Mouse (Mus musculus) MEL (cell line): ENCODE measurements around the gene Spast. TPM values are rescaled to one million over a fixed set of nuclear protein-coding genes. Genes with fewer than 3 reads are reported as not detected.

Source experiments
- DNase-seq: peaks from one replicate; pipeline ENCODE4 v3.0.0; 2011; ENCODE audit warnings: low read depth, low spot score
- H3K27ac ChIP-seq: 2 replicates; pipeline ENCODE4 v1.5.1; 2012; ENCODE audit warnings: low read depth, mild to moderate bottlenecking, control low read depth, low read length, moderate library complexity; ENCODE audit not compliant: control insufficient read depth
- H3K27me3 ChIP-seq, 2 experiments: fragments of 150-350 bp in 1 of 2; sonication (generic) in 1 of 2; 2 replicates each; pipeline ENCODE4 v1.6.1; 2012; ENCODE audit warnings: low read length in 2 of 2, mild to moderate bottlenecking in 2 of 2, improper control_type of control experiment in 1 of 2, moderate library complexity in 1 of 2; ENCODE audit not compliant: insufficient read depth in 2 of 2, control insufficient read depth in 1 of 2
- H3K36me3 ChIP-seq, 2 experiments: 2 replicates each; pipeline ENCODE4 v1.6.1; 2012 to 2014; ENCODE audit warnings: low read length in 2 of 2, improper control_type of control experiment in 1 of 2, inconsistent platforms in 1 of 2, mild to moderate bottlenecking in 1 of 2; ENCODE audit not compliant: insufficient read depth in 2 of 2, control insufficient read depth in 1 of 2
- H3K4me1 ChIP-seq, 2 experiments: fragments of 150-350 bp in 1 of 2; sonication (generic) in 1 of 2; 2 replicates each; pipeline ENCODE4 v1.6.1; 2012; ENCODE audit warnings: low read length in 2 of 2, improper control_type of control experiment in 1 of 2, mild to moderate bottlenecking in 1 of 2; ENCODE audit not compliant: insufficient read depth in 2 of 2, control insufficient read depth in 1 of 2
- H3K4me3 ChIP-seq, 2 experiments: fragments of 150-350 bp in 1 of 2; sonication (generic) in 1 of 2; 2 replicates each; pipeline ENCODE4 v1.5.1; 2012; ENCODE audit warnings: low read depth in 2 of 2, low read length in 2 of 2, mild to moderate bottlenecking in 2 of 2, moderate library complexity in 2 of 2, control low read depth in 1 of 2, improper control_type of control experiment in 1 of 2; ENCODE audit not compliant: control insufficient read depth in 1 of 2, insufficient read depth in 1 of 2
- H3K79me2 ChIP-seq: 2 replicates; pipeline ENCODE4 v1.6.1; 2012; ENCODE audit warnings: mild to moderate bottlenecking, low read length, moderate library complexity; ENCODE audit not compliant: control insufficient read depth, poor library complexity, insufficient read depth
- H3K9ac ChIP-seq: 2 replicates; pipeline ENCODE4 v1.6.1; 2012; ENCODE audit warnings: low read depth, mild to moderate bottlenecking, control low read depth, low read length, moderate library complexity; ENCODE audit not compliant: control insufficient read depth, poor library complexity, severe bottlenecking
- H3K9me3 ChIP-seq: fragments of 150-350 bp; sonication (generic); replicated peaks from 2 replicates; pipeline ENCODE4 v1.6.1; 2012; ENCODE audit warnings: mild to moderate bottlenecking, low read length, improper control_type of control experiment, moderate library complexity; ENCODE audit not compliant: insufficient read depth
- BHLHE40 ChIP-seq: IDR thresholded peaks from 2 replicates; pipeline ENCODE4 v1.6.1; 2012; ENCODE audit warnings: low read depth, mild to moderate bottlenecking, inconsistent platforms, low read length, improper control_type of control experiment, borderline replicate concordance
- CHD1 ChIP-seq: IDR thresholded peaks from 2 replicates; pipeline ENCODE4 v1.6.1; 2012; ENCODE audit warnings: low read depth, mild to moderate bottlenecking, inconsistent platforms, low read length, improper control_type of control experiment
- CHD2 ChIP-seq: IDR thresholded peaks from 2 replicates; pipeline ENCODE4 v1.6.1; 2011; ENCODE audit warnings: low read length, improper control_type of control experiment
- CTCF ChIP-seq, 3 experiments: IDR thresholded peaks in 2 of 3; conservative IDR thresholded peaks in 1 of 3; 2 replicates each; pipeline ENCODE4 v1.5.1; 2011 to 2012; ENCODE audit warnings: low read length in 3 of 3, low read depth in 2 of 3, mild to moderate bottlenecking in 2 of 3, improper control_type of control experiment in 1 of 3, inconsistent platforms in 1 of 3, mixed read lengths in 1 of 3, moderate library complexity in 1 of 3; ENCODE audit not compliant: control insufficient read depth in 1 of 3, insufficient read depth in 1 of 3, poor library complexity in 1 of 3, severe bottlenecking in 1 of 3
- E2F4 ChIP-seq: IDR thresholded peaks from 2 replicates; pipeline ENCODE4 v1.6.1; 2011; ENCODE audit warnings: low read depth, low read length, improper control_type of control experiment, borderline replicate concordance
- ELF1 ChIP-seq: IDR thresholded peaks from 2 replicates; pipeline ENCODE4 v1.6.1; 2014; ENCODE audit warnings: low read depth, mild to moderate bottlenecking, inconsistent platforms, low read length, improper control_type of control experiment, moderate library complexity
- GABPA ChIP-seq: IDR thresholded peaks from 2 replicates; pipeline ENCODE4 v1.6.1; 2012; ENCODE audit warnings: low read depth, mild to moderate bottlenecking, inconsistent platforms, low read length, improper control_type of control experiment, moderate library complexity
- GATA1 ChIP-seq: IDR thresholded peaks from 2 replicates; pipeline ENCODE4 v1.6.1; 2011; ENCODE audit warnings: low read depth, low read length, improper control_type of control experiment
- JUND ChIP-seq: IDR thresholded peaks from 2 replicates; pipeline ENCODE4 v1.6.1; 2011; ENCODE audit warnings: low read depth, mild to moderate bottlenecking, improper control_type of control experiment, low read length
- MAZ ChIP-seq: IDR thresholded peaks from 2 replicates; pipeline ENCODE4 v1.6.1; 2012; ENCODE audit warnings: low read depth, mild to moderate bottlenecking, inconsistent platforms, low read length, improper control_type of control experiment
- MXI1 ChIP-seq: IDR thresholded peaks from 2 replicates; pipeline ENCODE4 v1.6.1; 2011; ENCODE audit warnings: mild to moderate bottlenecking, low read depth, low read length, improper control_type of control experiment
- MYC ChIP-seq: IDR thresholded peaks from 2 replicates; pipeline ENCODE4 v1.6.1; 2011; ENCODE audit warnings: low read depth, mild to moderate bottlenecking, low read length, improper control_type of control experiment, moderate library complexity
- NELFE ChIP-seq: IDR thresholded peaks from 2 replicates; pipeline ENCODE4 v1.6.1; 2011; ENCODE audit warnings: low read depth, low read length, improper control_type of control experiment
- RAD21 ChIP-seq: IDR thresholded peaks from 2 replicates; pipeline ENCODE4 v1.6.1; 2011; ENCODE audit warnings: mild to moderate bottlenecking, low read depth, low read length, improper control_type of control experiment
- TAL1 ChIP-seq: IDR thresholded peaks from 2 replicates; pipeline ENCODE4 v1.6.1; 2012; ENCODE audit warnings: mild to moderate bottlenecking, inconsistent platforms, low read length, moderate library complexity, mixed read lengths
- UBTF ChIP-seq: IDR thresholded peaks from 2 replicates; pipeline ENCODE4 v1.6.1; 2012; ENCODE audit warnings: low read depth, mild to moderate bottlenecking, inconsistent platforms, low read length, improper control_type of control experiment, moderate library complexity, borderline replicate concordance; ENCODE audit not compliant: insufficient read depth
- USF1 ChIP-seq: IDR thresholded peaks from 2 replicates; pipeline ENCODE4 v1.6.1; 2014; ENCODE audit warnings: low read depth, mild to moderate bottlenecking, inconsistent platforms, low read length, improper control_type of control experiment, moderate library complexity
- ZC3H11A ChIP-seq: IDR thresholded peaks from 2 replicates; pipeline ENCODE4 v1.6.1; 2012; ENCODE audit warnings: low read depth, mild to moderate bottlenecking, inconsistent platforms, low read length, improper control_type of control experiment
- ZKSCAN1 ChIP-seq: IDR thresholded peaks from 2 replicates; pipeline ENCODE4 v1.6.1; 2012; ENCODE audit warnings: low read depth, mild to moderate bottlenecking, inconsistent platforms, low read length, improper control_type of control experiment, moderate library complexity
- ZMIZ1 ChIP-seq: IDR thresholded peaks from 2 replicates; pipeline ENCODE4 v1.6.1; 2012; ENCODE audit warnings: low read depth, mild to moderate bottlenecking, inconsistent platforms, low read length, improper control_type of control experiment, moderate library complexity
- polyA plus RNA-seq, 2 experiments: library from polyadenylated mRNA; stranded (reverse) in 1 of 2; unstranded in 1 of 2; fragments of >175 nt in 1 of 2; fragments of >200 nt in 1 of 2; gene quantifications; 2 replicates each; pipeline versions ENCODE4 v1.2.1 to v1.2.4; 2012; ENCODE audit warnings: low replicate concordance in 2 of 2, low read depth in 1 of 2; ENCODE audit not compliant: insufficient read length in 2 of 2, insufficient read depth in 1 of 2, missing spikeins in 1 of 2
- total RNA-seq: library from RNA; depleted of rRNA; stranded (reverse); fragments of 300-350 nt; gene quantifications from 2 replicates; pipeline ENCODE4 v1.2.3, GENCODE M21; 2012

The Spast gene
- total and polyA plus RNA-seq, 3 experiments, result 29.0 to 35.2 TPM; not detected in 1

DNA sequence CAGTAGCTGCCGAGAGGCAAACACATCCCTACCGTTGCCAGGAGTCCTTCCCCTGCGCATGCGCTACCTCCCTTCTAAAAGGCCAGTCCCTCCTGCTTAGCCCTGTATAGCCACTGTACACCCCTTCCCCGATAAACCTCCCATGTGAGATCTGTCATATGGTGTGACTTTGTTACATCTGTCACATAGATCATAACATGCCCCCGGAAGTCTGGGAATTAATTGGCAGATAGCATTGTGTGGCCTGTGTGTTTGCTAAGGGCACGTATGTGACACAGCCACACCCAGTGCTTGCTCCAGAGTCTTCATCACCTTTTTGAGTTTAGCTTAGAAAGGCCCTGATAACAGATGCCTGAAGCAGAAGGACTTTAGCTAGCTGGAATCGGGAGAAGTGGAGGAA lies 91.3 kb downstream of the Spast start:
- Histone ChIP-seq H3K27me3 (no peaks in the 10 kb centered on the region), H3K36me3 (no peaks in the 10 kb centered on the region), H3K4me1 (no peaks in the 10 kb centered on the region; a peak in 1 of 4 replicates), H3K27ac (no peak overlapping the region), H3K79me2 (no peaks in the 10 kb centered on the region), H3K9me3 (no peaks in the 10 kb centered on the region), H3K9ac (no peak overlapping the region), H3K4me3 (no peak overlapping the region)
- TF ChIP-seq MXI1 (no peak), MYC (no peak), MAZ (no peak), UBTF (no peak), ZC3H11A (no peak), TAL1 (no peak), ZKSCAN1 (no peak), GATA1 (no peak), ELF1 (no peak), CHD1 (no peak), JUND (no peak), ZMIZ1 (no peak), GABPA (no peak)
- DNase-seq, result no peak

DNA sequence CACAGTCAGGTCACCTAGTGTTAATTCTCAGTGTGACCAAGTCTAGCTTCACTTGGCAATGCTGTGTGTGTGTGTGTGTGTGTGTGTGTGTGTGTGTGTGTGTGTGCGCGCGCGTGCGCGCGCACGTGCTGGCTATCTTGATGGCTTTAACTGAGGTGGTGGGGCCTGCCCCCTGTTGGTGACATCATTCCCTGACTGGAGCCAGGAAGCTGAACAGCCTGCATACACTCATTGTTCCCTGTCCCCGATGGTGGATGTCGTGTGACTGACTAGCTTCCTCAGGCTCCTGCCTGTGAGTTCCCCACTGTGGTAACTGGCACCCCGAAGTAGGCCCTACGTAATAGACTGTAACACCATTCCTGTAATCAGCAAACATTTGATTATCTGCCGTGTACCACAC lies 92.7 kb downstream of the Spast start:
- no peaks in the 10 kb centered on the region for H3K27me3 ChIP-seq
- H3K4me1 ChIP-seq, result no peaks in the 10 kb centered on the region; a peak in 1 of 4 replicates
- H3K4me3 ChIP-seq, result no peak overlapping the region
- no peak overlapping the region for H3K27ac ChIP-seq
- H3K9me3 ChIP-seq, result no peaks in the 10 kb centered on the region
- TF ChIP-seq BHLHE40, result 0 out of 2 replicates have a peak, but pooled peaks have one; percentile 16
- peak; percentile 3; the same call in 1 of the 2 replicates for TF ChIP-seq RAD21
- TF ChIP-seq ZKSCAN1, result no peak
- no peak for TF ChIP-seq NELFE
- peak; percentile 3 to 25 (median 13); a peak in 3 of 6 replicates for TF ChIP-seq CTCF (IDR thresholded peaks at IDR 0.05 in 2 of 3, conservative IDR thresholded peaks at IDR 0.05 in 1 of 3; ENCODE audit: control insufficient read depth in 1 of 3, insufficient read depth in 1 of 3, low read depth in 2 of 3, low read length in 3 of 3, poor library complexity in 1 of 3, severe bottlenecking in 1 of 3)
- no peak for TF ChIP-seq CHD2
- no peak for TF ChIP-seq MYC
- no peak for TF ChIP-seq USF1
- no peak for TF ChIP-seq ELF1
- TF ChIP-seq E2F4, result no peak
- TF ChIP-seq MXI1, result no peak
- TF ChIP-seq ZMIZ1, result no peak
- TF ChIP-seq JUND, result no peak
- no peaks in the 10 kb centered on the region for H3K79me2 ChIP-seq
- H3K9ac ChIP-seq, result no peak overlapping the region
- peak; percentile 20 for DNase-seq
- H3K36me3 ChIP-seq, result no peaks in the 10 kb centered on the region
